ENCODE assay signal across 14 mouse cellular contexts in genomic region chr7:130659129-130659528, GRCm38 (mm10).
"Had no signal": no experiment of that assay in that cellular context is flagged by ENCODE, and none has a peak within 500 bp of the region (broad histone marks: within the 10 kb centered on the region; RNA-seq: fewer than 3 reads in every experiment).

No protein-coding gene starts in this region.

- DNase-seq: lung, adult 18-20 months; lung, embryonic 14.5 days; lung, postnatal 10 days; lung, postnatal 4 days; midbrain, embryonic 14.5 days; right cerebral cortex, postnatal 14 days; thymus, adult 2 months; thymus, postnatal 36 days had no signal

- H3K4me3 ChIP-seq: midbrain, embryonic 10.5 days; midbrain, embryonic 12.5 days; neural tube, embryonic 12.5 days; stomach, embryonic 15.5 days had no signal

- H3K27me3 ChIP-seq: midbrain, embryonic 12.5 days; neural tube, embryonic 12.5 days; stomach, embryonic 15.5 days had no signal

- ATAC-seq: midbrain, embryonic 16.5 days had no signal

- H3K9ac ChIP-seq: lung, embryonic 14.5 days; midbrain, embryonic 12.5 days; neural tube, embryonic 12.5 days; stomach, embryonic 15.5 days had no signal

- H3K27ac ChIP-seq: midbrain, embryonic 10.5 days; midbrain, embryonic 12.5 days; neural tube, embryonic 12.5 days; stomach, embryonic 15.5 days; stomach, postnatal 0 days had no signal

- H3K4me2 ChIP-seq: lung, embryonic 14.5 days; midbrain, embryonic 12.5 days; neural tube, embryonic 12.5 days; stomach, embryonic 15.5 days had no signal

- H3K9me3 ChIP-seq: midbrain, embryonic 12.5 days; stomach, embryonic 15.5 days had no signal

- H3K36me3 ChIP-seq: neural tube, embryonic 12.5 days had no signal
